Mouse (Mus musculus) myocyte (in vitro differentiated cells): ENCODE data around the gene Ccdc169. TPM values are rescaled to one million over a fixed set of nuclear protein-coding genes. Genes with fewer than 3 reads are reported as not detected.

Experiments used
- H3K27me3 ChIP-seq: one replicate; pipeline ENCODE4 v1.6.1; 2011; ENCODE audit not compliant: control insufficient read depth, insufficient read depth, insufficient read length
- H3K36me3 ChIP-seq: one replicate; pipeline ENCODE4 v1.6.1; 2011; ENCODE audit not compliant: control insufficient read depth, insufficient read depth
- H3K4me2 ChIP-seq: one replicate; pipeline ENCODE4 v1.6.1; 2011; ENCODE audit warnings: low read depth, control low read depth
- H3K4me3 ChIP-seq: one replicate; pipeline ENCODE4 v1.5.1; 2011; ENCODE audit warnings: mild to moderate bottlenecking, control low read depth, moderate library complexity
- H3K79me2 ChIP-seq: one replicate; pipeline ENCODE4 v1.6.1; 2011; ENCODE audit not compliant: control insufficient read depth, insufficient read depth
- H3ac ChIP-seq: one replicate; pipeline ENCODE4 v1.6.1; 2011; ENCODE audit not compliant: control insufficient read depth, insufficient read length
- CEBPB ChIP-seq: IDR thresholded peaks from 2 replicates; pipeline ENCODE4 v1.6.1; 2011; ENCODE audit warnings: mild to moderate bottlenecking, moderate library complexity; ENCODE audit not compliant: poor library complexity, insufficient read depth, severe bottlenecking
- E2F4 ChIP-seq: IDR thresholded peaks from one replicate; pipeline ENCODE4 v1.6.1; 2011; ENCODE audit warnings: mild to moderate bottlenecking, control low read depth, moderate library complexity; ENCODE audit not compliant: insufficient read depth
- MAX ChIP-seq: IDR thresholded peaks from one replicate; pipeline ENCODE4 v1.6.1; 2011; ENCODE audit warnings: low read depth, mild to moderate bottlenecking, control low read depth
- MYOD1 ChIP-seq, 3 experiments: IDR thresholded peaks; one replicate each; pipeline ENCODE4 v1.6.1; 2011; ENCODE audit warnings: control low read depth in 2 of 3, low read depth in 2 of 3, mild to moderate bottlenecking in 2 of 3, moderate library complexity in 1 of 3; ENCODE audit not compliant: insufficient read length in 2 of 3, control insufficient read depth in 1 of 3
- MYOG ChIP-seq, 3 experiments: IDR thresholded peaks; one replicate each; pipeline ENCODE4 v1.6.1; 2011; ENCODE audit warnings: control low read depth in 2 of 3, low read depth in 2 of 3, mild to moderate bottlenecking in 2 of 3; ENCODE audit not compliant: insufficient read length in 2 of 3, control insufficient read depth in 1 of 3, insufficient read depth in 1 of 3
- POLR2A ChIP-seq: IDR thresholded peaks from one replicate; pipeline ENCODE4 v1.6.1; 2011; ENCODE audit warnings: low read depth, mild to moderate bottlenecking, control low read depth, moderate library complexity; ENCODE audit not compliant: insufficient read length
- POLR2AphosphoS2 ChIP-seq: IDR thresholded peaks from one replicate; pipeline ENCODE4 v1.6.1; 2011; ENCODE audit warnings: low read depth, control low read depth; ENCODE audit not compliant: insufficient read length
- REST ChIP-seq: IDR thresholded peaks from one replicate; pipeline ENCODE4 v1.6.1; 2011; ENCODE audit warnings: mild to moderate bottlenecking, control low read depth, moderate library complexity; ENCODE audit not compliant: insufficient read depth, insufficient read length
- SRF ChIP-seq: IDR thresholded peaks from one replicate; pipeline ENCODE4 v1.6.1; 2011; ENCODE audit warnings: low read depth; ENCODE audit not compliant: control insufficient read depth, insufficient read length
- TCF12 ChIP-seq: IDR thresholded peaks from one replicate; pipeline ENCODE4 v1.6.1; 2011; ENCODE audit warnings: mild to moderate bottlenecking, control low read depth; ENCODE audit not compliant: poor library complexity, insufficient read depth, severe bottlenecking
- TCF3 ChIP-seq: IDR thresholded peaks from one replicate; pipeline ENCODE4 v1.6.1; 2011; ENCODE audit warnings: low read depth, control low read depth; ENCODE audit not compliant: insufficient read length
- USF1 ChIP-seq: IDR thresholded peaks from one replicate; pipeline ENCODE4 v1.6.1; 2011; ENCODE audit warnings: low read depth, mild to moderate bottlenecking, control low read depth, moderate library complexity
- polyA plus RNA-seq: library from polyadenylated mRNA; unstranded; fragments of >200 nt; fragmentation: generic; extraction: Trizol; gene quantifications from one replicate; pipeline ENCODE4 v1.2.1, GENCODE M21; 2012; ENCODE audit warnings: missing spikeins

Gene Ccdc169
- polyA plus RNA-seq, 1 experiment, result 0.12 TPM

DNA sequence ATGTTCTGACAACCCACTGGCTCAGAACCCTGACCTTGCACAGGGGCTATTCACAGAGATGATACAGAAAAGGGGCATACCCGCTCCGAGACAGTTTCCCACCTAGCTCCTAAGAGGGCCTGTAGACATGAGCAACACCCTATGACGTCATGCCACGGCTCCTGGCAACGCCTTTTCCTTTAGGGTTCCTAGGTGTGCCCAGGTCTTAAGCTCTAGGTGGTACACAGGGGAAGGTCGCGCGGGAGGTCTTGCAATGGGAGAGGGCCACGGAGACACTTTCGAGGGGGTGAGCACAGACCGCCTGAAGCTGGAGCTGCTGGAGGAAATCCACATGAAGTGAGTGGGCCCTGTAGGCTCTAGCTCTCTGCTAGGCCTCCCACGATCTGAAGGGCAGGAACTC is 2.7 kb downstream of the Ccdc169 start:
- TF ChIP-seq USF1, result no peak
- TF ChIP-seq SRF, result no peak
- no peak for TF ChIP-seq TCF3
- no peak for TF ChIP-seq TCF12
- TF ChIP-seq POLR2AphosphoS2, result no peak
- no peak for TF ChIP-seq CEBPB
- no peak for TF ChIP-seq MYOD1 (IDR thresholded peaks at IDR 0.05; ENCODE audit: control insufficient read depth in 1 of 3, insufficient read length in 2 of 3, low read depth in 2 of 3)
- no peak for TF ChIP-seq POLR2A
- no peak for TF ChIP-seq E2F4
- no peak for TF ChIP-seq MAX
- TF ChIP-seq REST, result no peak
- no peak for TF ChIP-seq MYOG (IDR thresholded peaks at IDR 0.05; ENCODE audit: control insufficient read depth in 1 of 3, insufficient read depth in 1 of 3, insufficient read length in 2 of 3, low read depth in 2 of 3)
- no peak overlapping the region for H3K4me3 ChIP-seq
- no peak overlapping the region for H3K4me2 ChIP-seq
- peaks cover 25% of the 10 kb centered on the region for H3K36me3 ChIP-seq
- no peak overlapping the region for H3ac ChIP-seq
- no peaks in the 10 kb centered on the region for H3K27me3 ChIP-seq
- H3K79me2 ChIP-seq, result no peaks in the 10 kb centered on the region

DNA sequence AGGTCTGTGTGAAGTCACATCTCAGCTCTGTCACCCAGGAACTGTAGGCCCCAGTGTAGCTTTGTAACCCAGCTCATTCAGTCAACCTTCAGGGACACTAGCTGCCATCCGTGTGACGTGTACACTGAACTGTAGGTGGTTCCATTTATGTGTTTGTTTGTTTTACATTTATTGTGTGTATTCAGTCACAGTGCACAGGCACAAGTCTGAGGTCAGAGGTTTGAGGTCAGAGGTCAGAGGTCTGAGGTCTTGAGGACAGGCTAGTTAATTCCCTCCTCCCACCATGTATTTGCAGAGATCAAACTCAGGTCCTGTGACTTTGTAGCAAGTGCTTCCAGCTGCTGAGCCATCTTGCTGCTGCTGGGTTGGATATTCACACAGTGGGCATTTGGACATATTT is 4.3 kb downstream of the Ccdc169 start:
- no peak overlapping the region for H3ac ChIP-seq
- H3K4me3 ChIP-seq, result no peak overlapping the region
- H3K36me3 ChIP-seq, result peaks cover 10% of the 10 kb centered on the region
- no peak for TF ChIP-seq POLR2AphosphoS2
- TF ChIP-seq MYOG (IDR thresholded peaks at IDR 0.05; ENCODE audit: control insufficient read depth in 1 of 3, insufficient read depth in 1 of 3, insufficient read length in 2 of 3, low read depth in 2 of 3), result no peak
- TF ChIP-seq E2F4, result no peak
- no peak for TF ChIP-seq SRF
- no peak for TF ChIP-seq TCF12
- no peak for TF ChIP-seq POLR2A
- TF ChIP-seq REST, result no peak
- TF ChIP-seq TCF3, result no peak
- TF ChIP-seq MYOD1 (IDR thresholded peaks at IDR 0.05; ENCODE audit: control insufficient read depth in 1 of 3, insufficient read length in 2 of 3, low read depth in 2 of 3), result no peak
- no peaks in the 10 kb centered on the region for H3K27me3 ChIP-seq
- no peaks in the 10 kb centered on the region for H3K79me2 ChIP-seq
- H3K4me2 ChIP-seq, result no peak overlapping the region

DNA sequence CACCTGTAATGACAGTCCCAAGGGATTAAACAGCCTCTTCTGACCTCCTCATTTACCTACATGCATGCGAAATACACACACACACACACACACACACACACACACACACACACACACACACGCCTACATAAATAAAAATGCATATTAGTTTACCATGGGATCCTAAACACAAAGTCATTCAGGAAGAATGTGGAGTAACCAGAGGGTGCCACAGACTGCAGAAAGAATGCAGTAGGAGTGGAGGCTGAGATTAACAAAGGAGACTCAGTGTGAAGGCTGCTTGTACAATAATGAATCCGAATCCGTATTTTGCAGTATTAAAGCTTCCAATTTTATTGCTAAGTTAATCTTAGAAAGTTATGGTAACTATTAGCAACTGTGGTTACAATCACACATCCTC is 7.8 kb downstream of the Ccdc169 start:
- peak overlapping the region; percentile 7 for H3K4me2 ChIP-seq
- TF ChIP-seq CEBPB, result no peak
- TF ChIP-seq SRF, result no peak
- no peak for TF ChIP-seq TCF3
- no peak for TF ChIP-seq POLR2AphosphoS2
- no peak for TF ChIP-seq REST
- no peak for TF ChIP-seq POLR2A
- TF ChIP-seq USF1, result no peak
- no peak for TF ChIP-seq E2F4
- TF ChIP-seq MAX, result no peak
- TF ChIP-seq MYOG (IDR thresholded peaks at IDR 0.05; ENCODE audit: control insufficient read depth in 1 of 3, insufficient read depth in 1 of 3, insufficient read length in 2 of 3, low read depth in 2 of 3), result no peak
- no peak for TF ChIP-seq TCF12
- TF ChIP-seq MYOD1 (IDR thresholded peaks at IDR 0.05; ENCODE audit: control insufficient read depth in 1 of 3, insufficient read length in 2 of 3, low read depth in 2 of 3), result no peak
- H3ac ChIP-seq, result no peak overlapping the region
- no peak overlapping the region for H3K4me3 ChIP-seq
- H3K36me3 ChIP-seq, result no peaks in the 10 kb centered on the region
- no peaks in the 10 kb centered on the region for H3K27me3 ChIP-seq
- H3K79me2 ChIP-seq, result no peaks in the 10 kb centered on the region

DNA sequence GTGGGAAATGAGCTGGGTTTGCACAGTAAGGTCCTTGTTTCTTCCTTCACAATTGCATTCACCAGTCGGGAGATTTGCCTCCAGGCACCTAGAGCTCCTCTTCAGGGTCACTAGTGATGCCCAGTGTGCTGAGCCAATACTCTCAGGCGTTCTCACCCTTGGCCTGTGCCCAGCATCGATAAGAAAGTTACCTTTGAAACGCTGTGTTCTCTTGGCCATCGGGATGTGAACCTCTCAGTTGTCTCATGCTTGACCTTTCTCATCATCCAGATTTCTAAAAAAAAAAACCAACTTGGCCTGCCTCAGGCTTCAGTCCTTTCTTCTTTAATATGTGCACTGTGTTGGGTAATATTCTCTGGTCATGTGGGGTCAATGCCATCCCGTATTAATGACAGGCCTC is 9.3 kb downstream of the Ccdc169 start:
- TF ChIP-seq TCF3, result no peak
- no peak for TF ChIP-seq TCF12
- no peak for TF ChIP-seq POLR2A
- TF ChIP-seq POLR2AphosphoS2, result no peak
- H3K79me2 ChIP-seq, result no peaks in the 10 kb centered on the region

DNA sequence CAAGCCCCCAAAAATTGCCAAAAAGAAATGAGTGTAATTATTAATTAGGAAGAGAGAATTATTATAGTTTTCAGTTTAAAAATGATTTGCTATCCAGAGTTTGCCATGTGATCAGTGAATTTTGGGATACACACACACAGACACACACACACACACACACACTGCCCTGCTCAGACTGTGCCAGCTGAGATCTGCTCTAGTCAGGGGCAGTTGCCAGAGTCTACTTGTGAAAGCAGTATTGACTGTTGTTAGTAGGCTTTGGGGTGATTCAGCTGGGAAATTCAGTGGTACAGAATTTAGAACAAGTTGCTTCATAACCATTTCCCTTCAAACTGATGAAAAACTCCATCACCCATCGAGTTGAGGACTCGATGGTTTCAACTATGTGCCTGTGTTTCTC is 10.0 kb downstream of the Ccdc169 start:
- Histone ChIP-seq H3K27me3 (no peaks in the 10 kb centered on the region), H3ac (no peak overlapping the region), H3K36me3 (no peaks in the 10 kb centered on the region), H3K79me2 (no peaks in the 10 kb centered on the region), H3K4me2 (no peak overlapping the region), H3K4me3 (no peak overlapping the region)
- TF ChIP-seq POLR2AphosphoS2 (no peak), MAX (no peak), CEBPB (no peak), TCF3 (no peak), TCF12 (no peak), MYOD1 (IDR thresholded peaks at IDR 0.05; ENCODE audit: control insufficient read depth in 1 of 3, insufficient read length in 2 of 3, low read depth in 2 of 3) (no peak), POLR2A (no peak), E2F4 (no peak), USF1 (no peak)

More for the DNA sequence above, 9.3 kb downstream of the Ccdc169 start:
- Histone ChIP-seq H3K36me3 (no peaks in the 10 kb centered on the region), H3K27me3 (no peaks in the 10 kb centered on the region), H3K4me2 (no peak overlapping the region), H3K4me3 (no peak overlapping the region), H3ac (no peak overlapping the region)
